Mouse (Mus musculus) megakaryocyte-erythroid progenitor cell, adult 5 weeks (primary cell): ENCODE measurements around the gene Prpf40b. TPM values are rescaled to one million over a fixed set of nuclear protein-coding genes. Genes with fewer than 3 reads are reported as not detected.

Source experiments
- polyA plus RNA-seq: library from polyadenylated mRNA; stranded (reverse); fragments of >175 nt; gene quantifications from 2 replicates; pipeline ENCODE4 v1.2.3, GENCODE M21; 2012

The Prpf40b gene
- 36.6 and 37.4 TPM in 2 replicates for polyA plus RNA-seq

GRCm38 (mm10) chr15:99294813-99295374 lies at the start of gene Prpf40b:
TSS of gene Prpf40b (plus strand) at chr15:99295087.

GRCm38 (mm10) chr15:99251626-99252380 lies 43.1 kb upstream of the Prpf40b start, which contains the start of gene Mcrs1:
TSS of gene Mcrs1 (minus strand) at chr15:99251961.

GRCm38 (mm10) chr15:99295484-99295981 lies 646 bp downstream of the Prpf40b start, which contains the start of gene Fam186b:
TSS of gene Fam186b (minus strand) at chr15:99295888.

Other genes with a start within 250 kb of the Prpf40b start
- gene Prph, start 239.9 kb upstream of the Prpf40b start, polyA plus RNA-seq = 0.21 and 0.74 TPM in 2 replicates
- gene Troap, start 220.5 kb upstream of the Prpf40b start, polyA plus RNA-seq = 33.9 and 51.5 TPM in 2 replicates
- not detected in 2 replicates for gene C1ql4, start 207.3 kb upstream of the Prpf40b start, polyA plus RNA-seq
- gene Dnajc22, start 201.9 kb upstream of the Prpf40b start, polyA plus RNA-seq = not detected in 2 replicates
- gene Spats2, start 169.2 kb upstream of the Prpf40b start, polyA plus RNA-seq = 0.12 and 0.16 TPM in 2 replicates
- not detected in 2 replicates for gene Kcnh3, start 70.2 kb upstream of the Prpf40b start, polyA plus RNA-seq
- 101 and 104 TPM in 2 replicates for gene Mcrs1, start 43.1 kb upstream of the Prpf40b start, polyA plus RNA-seq
- not detected in 2 replicates for gene Fam186b, start 801 bp downstream of the Prpf40b start, polyA plus RNA-seq
- gene Fmnl3, start 75.4 kb downstream of the Prpf40b start, polyA plus RNA-seq = 19.8 and 21.7 TPM in 2 replicates
- 291 and 305 TPM in 2 replicates for gene Tmbim6, start 97.8 kb downstream of the Prpf40b start, polyA plus RNA-seq
- gene Nckap5l, start 162.7 kb downstream of the Prpf40b start, polyA plus RNA-seq = 26.8 and 31.6 TPM in 2 replicates
- gene Bcdin3d, start 179.6 kb downstream of the Prpf40b start, polyA plus RNA-seq = 2.7 and 5.4 TPM in 2 replicates
- gene Faim2, start 233.1 kb downstream of the Prpf40b start, polyA plus RNA-seq = 0.40 and 0.65 TPM in 2 replicates